Mouse (Mus musculus) cerebellum, adult 2 months (tissue): ENCODE measurements around the gene Hhat. TPM values are rescaled to one million over a fixed set of nuclear protein-coding genes. Genes with fewer than 3 reads are reported as not detected.
A peak's percentile ranks its signal among the peaks of the same experiment; 100 is the strongest.

ENCODE experiments used
- DNase-seq, 2 experiments: peaks; one replicate each; pipeline ENCODE4 v3.0.0; 2021
- H3K27ac ChIP-seq: fragments of 200-500 bp; 2 replicates; pipeline ENCODE4 v1.5.1; 2012; ENCODE audit warnings: low read length, control low read depth, inconsistent platforms; ENCODE audit not compliant: insufficient read depth
- H3K27me3 ChIP-seq: fragments of 200-500 bp; 2 replicates; pipeline ENCODE4 v1.6.1; 2012; ENCODE audit warnings: inconsistent platforms, mild to moderate bottlenecking, low read length, moderate library complexity; ENCODE audit not compliant: control insufficient read depth, insufficient read depth
- H3K4me1 ChIP-seq: fragments of 200-500 bp; 2 replicates; pipeline ENCODE4 v1.6.1; 2011; ENCODE audit warnings: low read length; ENCODE audit not compliant: control insufficient read depth, insufficient read depth
- H3K4me3 ChIP-seq: fragments of 200-500 bp; replicated peaks from 2 replicates; pipeline ENCODE3; 2011; ENCODE audit warnings: mild to moderate bottlenecking, low read depth, low read length, control low read depth; ENCODE audit not compliant: insufficient read depth
- CTCF ChIP-seq: fragments of 200-500 bp; IDR thresholded peaks from 2 replicates; pipeline ENCODE4 v1.5.1; 2011; ENCODE audit warnings: low read depth, mild to moderate bottlenecking, control low read depth, low read length, moderate library complexity, borderline replicate concordance; ENCODE audit not compliant: insufficient read depth
- POLR2A ChIP-seq: fragments of 200-500 bp; IDR thresholded peaks from 2 replicates; pipeline ENCODE4 v1.6.1; 2011; ENCODE audit warnings: low read length, control low read depth, borderline replicate concordance; ENCODE audit not compliant: insufficient read depth
- WGBS: fragments of 180-500 bp; shearing (Covaris S2); methylation state at CpG from one replicate; pipeline ENCODE4 v1.1.7; 2018; 5-methylcytosine and 5-hydroxymethylcytosine counted together
- polyA plus RNA-seq: library from polyadenylated mRNA; depleted of rRNA; stranded (reverse); fragments of >200 nt; gene quantifications from 2 replicates; pipeline ENCODE4 v1.2.3, GENCODE M21; 2012

Gene Hhat
- polyA plus RNA-seq, 1 experiment: 2.1 TPM

DNA sequence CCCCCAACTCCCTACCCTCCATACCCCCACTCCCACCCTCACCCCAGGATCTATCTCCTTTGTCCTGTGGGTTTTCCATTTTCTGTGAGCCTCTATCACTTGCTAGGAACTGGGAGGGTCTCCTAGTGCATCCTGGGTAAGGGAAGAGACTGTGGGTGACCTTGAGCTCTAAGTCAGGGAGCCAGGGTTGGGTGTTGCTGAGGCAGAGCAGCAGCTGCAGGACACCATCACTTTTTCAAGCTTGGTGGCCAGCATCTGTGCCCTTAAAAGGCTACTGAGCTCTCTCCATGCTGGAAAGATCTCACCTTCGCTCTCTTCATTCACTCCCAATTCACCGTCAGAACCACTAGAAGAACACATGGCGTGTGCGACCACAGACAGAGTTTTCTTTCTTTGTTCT lies 7.2 kb upstream of the Hhat start:
- no peak for DNase-seq
- H3K4me3 ChIP-seq: no peak overlapping the region
- WGBS: 94% methylated on average over 4 of the region's 4 CpGs
- H3K27me3 ChIP-seq: no peaks in the 10 kb centered on the region
- H3K27ac ChIP-seq: no peak overlapping the region
- no peaks in the 10 kb centered on the region for H3K4me1 ChIP-seq
- TF ChIP-seq POLR2A: no peak
- no peak for TF ChIP-seq CTCF

GRCm38 (mm10) chr1:192770130-192770494 lies 911 bp downstream of the Hhat start:
- Histone ChIP-seq H3K27me3 (no peaks in the 10 kb centered on the region), H3K4me3 (peak overlapping the region; percentile 61), H3K4me1 (no peaks in the 10 kb centered on the region), H3K27ac (peak overlapping the region; percentile 1; the same call in 1 of the 2 replicates)
- TF ChIP-seq POLR2A (no peak), CTCF (no peak)
- WGBS: 11% methylated on average over 10 of the region's 10 CpGs
- DNase-seq: peak in 1 of 2 experiments; percentile 48

- Histone ChIP-seq H3K27ac (no peak overlapping the region), H3K27me3 (no peaks in the 10 kb centered on the region), H3K4me1 (no peaks in the 10 kb centered on the region), H3K4me3 (no peak overlapping the region)
- no peak for TF ChIP-seq CTCF
- no peak for TF ChIP-seq POLR2A
- DNase-seq: no peak
- 54% methylated on average over 4 of the region's 4 CpGs for WGBS
Measured at GRCm38 (mm10) chr1:192765531-192765930, 5.5 kb downstream of the Hhat start.

DNA sequence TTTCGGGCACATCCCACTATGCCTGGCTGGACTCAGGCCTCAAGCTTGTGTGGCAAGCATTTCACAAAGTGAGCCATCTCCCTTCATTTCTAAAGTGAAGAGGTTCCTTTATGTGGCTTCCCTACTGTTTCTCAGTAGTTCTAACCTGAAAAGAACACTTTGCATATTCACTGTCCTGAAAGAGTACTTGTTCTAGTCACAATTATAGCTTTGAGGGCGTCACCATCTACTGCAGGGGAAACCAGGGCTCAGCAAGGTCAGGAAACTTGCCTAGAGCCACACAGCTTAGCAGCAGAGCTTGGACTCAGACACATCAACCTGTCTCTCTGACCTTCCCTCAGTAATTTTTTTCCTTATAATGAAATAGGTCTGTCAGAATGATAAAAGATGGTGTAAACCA lies 6.5 kb downstream of the Hhat start:
- no peak overlapping the region for H3K27ac ChIP-seq
- H3K4me3 ChIP-seq: no peak overlapping the region
- no peaks in the 10 kb centered on the region for H3K27me3 ChIP-seq
- no peaks in the 10 kb centered on the region for H3K4me1 ChIP-seq
- 75% methylated on average over 2 of the region's 2 CpGs for WGBS
- TF ChIP-seq POLR2A (no peak), CTCF (no peak)
- DNase-seq: no peak

- no peaks in the 10 kb centered on the region for H3K4me1 ChIP-seq
- no peak overlapping the region for H3K27ac ChIP-seq
- no peak overlapping the region for H3K4me3 ChIP-seq
- no peaks in the 10 kb centered on the region for H3K27me3 ChIP-seq
- WGBS: 73% methylated on average over 7 of the region's 7 CpGs
- no peak for DNase-seq
- TF ChIP-seq POLR2A: no peak
- TF ChIP-seq CTCF: no peak
Measured at GRCm38 (mm10) chr1:192762946-192763933, 7.8 kb downstream of the Hhat start.

GRCm38 (mm10) chr1:192756674-192757073 lies 14.3 kb downstream of the Hhat start:
- Histone ChIP-seq H3K27ac (no peak overlapping the region), H3K4me3 (no peak overlapping the region), H3K4me1 (no peaks in the 10 kb centered on the region), H3K27me3 (no peaks in the 10 kb centered on the region)
- TF ChIP-seq CTCF (no peak), POLR2A (no peak)
- no peak for DNase-seq
- 76% methylated on average over 7 of the region's 7 CpGs for WGBS

DNA sequence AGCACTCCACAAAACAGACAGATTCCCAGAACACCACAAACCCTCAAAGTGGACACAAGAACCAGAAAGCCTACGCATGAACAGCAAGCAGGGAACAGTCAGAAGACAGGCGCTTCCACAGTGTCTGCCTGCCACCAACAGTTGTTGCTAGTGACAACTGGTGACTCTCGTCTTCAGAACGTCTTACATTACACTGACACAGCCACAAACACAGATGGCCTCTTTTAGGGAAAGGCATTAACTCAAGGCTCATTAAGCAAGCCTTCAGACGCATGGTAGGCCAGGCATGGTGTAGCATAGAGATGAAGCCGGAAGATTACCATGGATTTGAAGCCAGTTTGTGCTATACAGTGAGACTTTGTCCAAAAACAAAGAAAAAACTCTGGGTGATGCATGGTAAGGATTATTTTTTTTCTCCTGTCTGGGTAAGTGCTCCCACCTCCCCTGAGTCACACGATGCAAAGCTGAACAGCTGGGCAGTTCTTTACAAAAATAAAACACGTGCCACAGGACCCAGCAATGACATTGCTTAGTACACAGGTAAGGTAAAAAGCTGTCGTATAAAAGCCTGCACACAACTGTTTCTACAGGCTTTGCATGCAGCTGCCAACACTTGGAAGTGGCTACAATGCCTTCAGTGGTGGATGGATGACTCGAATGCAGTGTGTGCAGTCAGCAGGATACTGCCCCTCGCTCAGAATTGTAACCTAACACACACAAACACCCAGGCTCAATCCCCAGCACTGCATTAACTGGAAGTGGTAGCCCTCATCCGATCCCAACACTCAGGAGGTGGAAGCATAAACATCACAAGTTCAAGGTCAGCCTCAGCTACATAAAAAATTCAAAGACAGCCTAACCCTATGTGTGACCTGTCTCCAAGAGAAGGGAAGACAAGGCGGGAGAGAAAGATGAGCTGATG lies 15.1 kb downstream of the Hhat start:
- DNase-seq: no peak
- Histone ChIP-seq H3K4me1 (no peaks in the 10 kb centered on the region), H3K27ac (no peak overlapping the region), H3K4me3 (no peak overlapping the region), H3K27me3 (no peaks in the 10 kb centered on the region)
- WGBS: 47% methylated on average over 13 of the region's 13 CpGs
- TF ChIP-seq POLR2A (no peak), CTCF (no peak)
